Mouse (Mus musculus): ENCODE data around the gene Alpk1.

GRCm38 (mm10) chr3:127818694-127819663 is 38.7 kb upstream of the Alpk1 start:
- TF ChIP-seq CTCF (IDR thresholded peaks at IDR 0.05; ENCODE audit: insufficient read depth, low read depth, low read length): no peak
- TF ChIP-seq POLR2A (IDR thresholded peaks at IDR 0.05; ENCODE audit: insufficient read depth, low read depth, low read length): no peak

Data from olfactory bulb, adult 2 months (tissue).